Mouse (Mus musculus): Measurements from ENCODE around the gene Gm40460. TPM values are rescaled to one million over a fixed set of nuclear protein-coding genes. Genes with fewer than 3 reads are reported as not detected.

Gm40460 gene
- not detected for polyA plus RNA-seq (2012; fragmentation: generic; extraction: Trizol)

DNA sequence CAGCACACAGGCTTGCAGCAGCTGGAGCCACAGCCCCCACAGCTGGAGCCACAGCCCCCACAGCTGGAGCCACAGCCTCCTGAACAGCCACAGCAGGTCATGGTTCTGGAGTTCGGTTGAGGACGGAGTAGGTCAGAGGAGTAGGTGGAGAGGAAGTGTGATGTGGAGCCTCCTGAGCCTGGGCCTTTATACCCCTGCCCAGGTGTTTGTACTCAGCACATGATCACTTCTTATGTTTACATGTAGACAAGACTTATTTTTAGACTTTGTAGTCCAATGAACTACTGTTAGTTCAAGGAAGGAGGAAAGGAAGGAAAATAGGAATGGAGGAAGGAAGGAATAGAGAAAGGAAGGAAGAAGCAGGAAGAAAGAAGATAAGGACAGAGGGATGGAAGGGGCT lies at the start of gene Gm40460:
TSS of gene Gm40460 (minus strand) at position 101 of the 400 bp plus-strand sequence.

DNA sequence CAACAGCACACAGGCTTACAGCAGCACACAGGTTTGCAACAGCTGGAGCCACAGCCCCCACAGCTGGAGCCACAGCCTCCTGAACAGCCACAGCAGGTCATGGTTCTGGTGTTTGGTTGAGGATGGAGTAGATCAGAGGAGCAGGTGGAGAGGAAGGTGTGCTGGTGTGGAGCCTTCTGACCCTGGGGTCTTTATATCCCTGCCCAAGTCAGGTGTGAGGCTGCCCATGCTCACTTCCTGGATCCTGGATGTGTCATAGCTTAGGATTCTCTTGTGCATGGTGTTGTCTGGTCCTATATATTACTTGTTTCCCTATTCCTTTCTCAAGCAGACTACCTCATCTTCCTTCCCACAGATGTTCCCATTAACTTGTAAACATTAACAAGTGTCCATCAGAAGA lies 33.4 kb upstream of the Gm40460 start, which contains the start of gene Gm4559:
TSS of gene Gm4559 (minus strand) at position 101 of the 400 bp plus-strand sequence.

DNA sequence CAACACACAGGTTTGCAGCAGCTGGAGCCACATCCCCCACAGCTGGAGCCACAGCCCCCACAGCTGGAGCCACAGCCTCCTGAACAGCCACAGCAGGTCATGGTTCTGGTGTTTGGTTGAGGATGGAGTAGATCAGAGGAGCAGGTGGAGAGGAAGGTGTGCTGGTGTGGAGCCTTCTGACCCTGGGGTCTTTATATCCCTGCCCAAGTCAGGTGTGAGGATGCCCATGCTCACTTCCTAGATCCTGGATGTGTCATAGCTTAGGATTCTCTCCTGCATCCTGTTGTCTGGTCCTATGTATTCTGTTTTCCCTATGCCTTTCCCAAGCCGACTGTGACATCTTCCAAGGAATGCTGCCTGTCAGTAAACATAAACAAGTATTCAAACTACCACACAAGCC lies 17.4 kb upstream of the Gm40460 start, which contains the start of gene Gm2431:
TSS of gene Gm2431 (minus strand) at position 101 of the 400 bp plus-strand sequence.

DNA sequence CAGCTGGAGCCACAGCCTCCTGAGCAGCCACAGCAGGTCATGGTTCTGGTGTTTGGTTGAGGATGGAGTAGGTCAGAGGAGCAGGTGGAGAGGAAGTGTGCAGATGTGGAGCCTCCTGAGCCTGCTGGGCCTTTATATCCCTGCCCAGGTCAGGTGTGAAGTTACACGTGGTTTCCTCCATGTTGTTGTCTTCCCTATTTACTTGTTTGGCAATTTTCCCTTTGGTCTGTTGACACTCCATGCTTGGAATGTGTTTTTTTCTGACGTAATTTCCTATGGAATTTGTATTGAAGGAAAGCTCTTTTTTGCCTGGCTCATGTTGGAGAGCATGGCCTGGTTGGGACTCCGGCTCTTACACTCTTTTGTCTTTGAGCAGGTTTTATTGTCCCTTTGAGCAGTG lies 11.0 kb downstream of the Gm40460 start, which contains the start of gene Krtap5-5:
TSS of gene Krtap5-5 (minus strand) at position 101 of the 400 bp plus-strand sequence.

DNA sequence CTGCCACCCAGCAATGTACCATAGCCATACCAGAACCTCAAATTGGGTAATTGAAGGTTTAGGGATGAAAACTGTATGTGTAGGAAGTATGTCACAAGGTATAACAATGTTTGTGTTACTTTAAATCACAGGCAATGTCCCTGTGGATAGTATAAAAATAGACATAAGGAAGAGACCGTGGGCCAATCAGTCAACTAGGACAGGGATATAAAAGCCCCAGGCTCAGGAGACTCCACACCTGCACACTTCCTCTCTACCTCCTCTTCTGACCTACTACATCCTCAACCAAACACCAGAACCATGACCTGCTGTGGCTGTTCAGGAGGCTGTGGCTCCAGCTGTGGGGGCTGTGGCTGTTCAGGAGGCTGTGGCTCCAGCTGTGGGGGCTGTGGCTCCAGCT lies 29.3 kb downstream of the Gm40460 start, which contains the start of gene Gm7579:
TSS of gene Gm7579 (plus strand) at position 301 of the 400 bp plus-strand sequence.

DNA sequence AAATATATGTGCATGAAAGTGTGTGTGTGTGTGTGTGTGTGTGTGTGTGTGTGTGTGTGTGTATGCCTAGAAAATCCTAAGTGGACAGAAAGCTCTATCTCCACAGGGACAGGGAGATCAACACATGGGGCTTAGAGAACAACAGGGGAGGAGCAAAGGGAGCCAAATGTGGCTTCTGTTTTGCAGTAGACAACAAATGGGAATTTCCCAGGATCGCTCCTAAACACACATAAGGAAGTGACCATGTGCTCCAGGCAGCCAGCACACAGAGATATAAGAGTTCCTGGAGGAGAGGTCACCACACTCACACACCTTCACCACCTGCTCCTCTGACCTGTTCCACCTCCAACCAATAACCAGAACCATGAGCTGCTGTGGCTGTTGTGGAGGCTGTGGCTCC lies 39.8 kb downstream of the Gm40460 start, which contains the start of gene Krtap5-3:
TSS of gene Krtap5-3 (plus strand) at position 301 of the 400 bp plus-strand sequence.

Other genes starting within 250 kb of the Gm40460 start
- 10 to 100 TPM; 15.6 to 37.1 TPM for gene Mob2, start 180.0 kb downstream of the Gm40460 start, polyA plus RNA-seq (2012; fragmentation: generic; extraction: Trizol)
- gene Dusp8, start 145.2 kb downstream of the Gm40460 start, polyA plus RNA-seq (2012; fragmentation: generic; extraction: Trizol), result under 1 TPM; 0.79 to 0.83 TPM
- gene Gm45618, start 120.3 kb downstream of the Gm40460 start, polyA plus RNA-seq (2012; fragmentation: generic; extraction: Trizol), result not detected
- gene Gm39115, start 105.0 kb downstream of the Gm40460 start, polyA plus RNA-seq (2012; fragmentation: generic; extraction: Trizol), result not detected
- not detected for gene Gm45337, start 96.5 kb downstream of the Gm40460 start, polyA plus RNA-seq (2012; fragmentation: generic; extraction: Trizol)
- not detected for gene Gm29735, start 84.0 kb downstream of the Gm40460 start, polyA plus RNA-seq (2012; fragmentation: generic; extraction: Trizol)
- not detected for gene Gm4553, start 75.3 kb downstream of the Gm40460 start, polyA plus RNA-seq (2012; fragmentation: generic; extraction: Trizol)
- gene Krtap5-2, start 65.1 kb downstream of the Gm40460 start, polyA plus RNA-seq (2012; fragmentation: generic; extraction: Trizol), result not detected
- gene Gm10153, start 50.7 kb downstream of the Gm40460 start, polyA plus RNA-seq (2012; fragmentation: generic; extraction: Trizol), result not detected
- gene Krtap5-3, start 39.7 kb downstream of the Gm40460 start, polyA plus RNA-seq (2012; fragmentation: generic; extraction: Trizol), result not detected
- gene Gm7579, start 29.2 kb downstream of the Gm40460 start, polyA plus RNA-seq (2012; fragmentation: generic; extraction: Trizol), result not detected
- gene Krtap5-5, start 11.1 kb downstream of the Gm40460 start, polyA plus RNA-seq (2012; fragmentation: generic; extraction: Trizol), result not detected
- not detected for gene Gm2431, start 17.3 kb upstream of the Gm40460 start, polyA plus RNA-seq (2012; fragmentation: generic; extraction: Trizol)
- gene Gm4559, start 33.3 kb upstream of the Gm40460 start, polyA plus RNA-seq (2012; fragmentation: generic; extraction: Trizol), result not detected
- gene Krtap5-1, start 56.0 kb upstream of the Gm40460 start, polyA plus RNA-seq (2012; fragmentation: generic; extraction: Trizol), result not detected
- not detected for gene Krtap5-4, start 62.5 kb upstream of the Gm40460 start, polyA plus RNA-seq (2012; fragmentation: generic; extraction: Trizol)
- gene Ifitm10, start 132.7 kb upstream of the Gm40460 start, polyA plus RNA-seq (2012; fragmentation: generic; extraction: Trizol), result 1 to 10 TPM; 2.0 to 4.2 TPM
- gene Gm49369, start 141.6 kb upstream of the Gm40460 start, polyA plus RNA-seq (2012; fragmentation: generic; extraction: Trizol), result under 1 TPM; 0.12 to 0.13 TPM
- gene Ctsd, start 147.0 kb upstream of the Gm40460 start, polyA plus RNA-seq (2012; fragmentation: generic; extraction: Trizol), result 100 to 1,000 TPM; 348 to 485 TPM
- gene Syt8, start 193.8 kb upstream of the Gm40460 start, polyA plus RNA-seq (2012; fragmentation: generic; extraction: Trizol), result 1 to 10 TPM; 1.6 TPM
- 1 to 10 TPM in 1 of 2 experiments, under 1 TPM in 1; 0.35 to 2.5 TPM for gene Tnni2, start 200.7 kb upstream of the Gm40460 start, polyA plus RNA-seq (2012; fragmentation: generic; extraction: Trizol)
- 10 to 100 TPM; 10.9 to 46.7 TPM for gene Lsp1, start 219.7 kb upstream of the Gm40460 start, polyA plus RNA-seq (2012; fragmentation: generic; extraction: Trizol)

Measured in C3H10T1/2 (cell line).